Mouse (Mus musculus) midbrain, embryonic 15.5 days (tissue): Measurements from ENCODE around the gene Espl1. TPM values are rescaled to one million over a fixed set of nuclear protein-coding genes. Genes with fewer than 3 reads are reported as not detected.

Experiments used
- ATAC-seq: fragments of 200-750 bp; cut with Nextera tagmentation; replicated peaks from 2 replicates; pipeline ENCODE4 v1.8.0; 2017; ENCODE audit warnings: moderate TSS enrichment
- H3K27ac ChIP-seq: fragments of 300-500 bp; sonication (generic); 2 replicates; pipeline ENCODE4 v1.5.1; 2015; ENCODE audit warnings: mild to moderate bottlenecking, inconsistent platforms
- H3K27me3 ChIP-seq: fragments of 300-500 bp; sonication (generic); replicated peaks from 2 replicates; pipeline ENCODE4 v1.6.1; 2015; ENCODE audit warnings: inconsistent platforms
- H3K36me3 ChIP-seq: fragments of 300-500 bp; sonication (generic); replicated peaks from 2 replicates; pipeline ENCODE4 v1.6.1; 2015; ENCODE audit warnings: inconsistent platforms
- H3K4me1 ChIP-seq: fragments of 300-500 bp; sonication (generic); 2 replicates; pipeline ENCODE4 v1.6.1; 2015; ENCODE audit warnings: inconsistent platforms
- H3K4me2 ChIP-seq: fragments of 300-500 bp; sonication (generic); 2 replicates; pipeline ENCODE4 v1.6.1; 2015; ENCODE audit warnings: inconsistent platforms, mild to moderate bottlenecking, moderate library complexity
- H3K4me3 ChIP-seq: fragments of 300-500 bp; sonication (generic); 2 replicates; pipeline ENCODE4 v1.5.1; 2015; ENCODE audit warnings: mild to moderate bottlenecking, inconsistent platforms
- H3K9ac ChIP-seq: fragments of 300-500 bp; sonication (generic); 2 replicates; pipeline ENCODE4 v1.6.1; 2015; ENCODE audit warnings: mild to moderate bottlenecking, inconsistent platforms
- H3K9me3 ChIP-seq: fragments of 300-500 bp; sonication (generic); 2 replicates; pipeline ENCODE4 v1.6.1; 2016; ENCODE audit warnings: inconsistent platforms
- WGBS: fragments of 180-500 bp; shearing (Covaris S2); methylation state at CpG from one replicate; pipeline ENCODE4 v1.1.7; 2015; ENCODE audit warnings: mixed read lengths; 5-methylcytosine and 5-hydroxymethylcytosine counted together
- polyA plus RNA-seq: library from polyadenylated mRNA; unstranded; fragments of >200 nt; fragmentation: Nextera tagmentation; extraction: Ambion mirVana; gene quantifications from 2 replicates; pipeline ENCODE4 v1.2.1, GENCODE M21; 2015

Gene Espl1
- polyA plus RNA-seq, 1 experiment from 2014 or later: 7.5 TPM

DNA sequence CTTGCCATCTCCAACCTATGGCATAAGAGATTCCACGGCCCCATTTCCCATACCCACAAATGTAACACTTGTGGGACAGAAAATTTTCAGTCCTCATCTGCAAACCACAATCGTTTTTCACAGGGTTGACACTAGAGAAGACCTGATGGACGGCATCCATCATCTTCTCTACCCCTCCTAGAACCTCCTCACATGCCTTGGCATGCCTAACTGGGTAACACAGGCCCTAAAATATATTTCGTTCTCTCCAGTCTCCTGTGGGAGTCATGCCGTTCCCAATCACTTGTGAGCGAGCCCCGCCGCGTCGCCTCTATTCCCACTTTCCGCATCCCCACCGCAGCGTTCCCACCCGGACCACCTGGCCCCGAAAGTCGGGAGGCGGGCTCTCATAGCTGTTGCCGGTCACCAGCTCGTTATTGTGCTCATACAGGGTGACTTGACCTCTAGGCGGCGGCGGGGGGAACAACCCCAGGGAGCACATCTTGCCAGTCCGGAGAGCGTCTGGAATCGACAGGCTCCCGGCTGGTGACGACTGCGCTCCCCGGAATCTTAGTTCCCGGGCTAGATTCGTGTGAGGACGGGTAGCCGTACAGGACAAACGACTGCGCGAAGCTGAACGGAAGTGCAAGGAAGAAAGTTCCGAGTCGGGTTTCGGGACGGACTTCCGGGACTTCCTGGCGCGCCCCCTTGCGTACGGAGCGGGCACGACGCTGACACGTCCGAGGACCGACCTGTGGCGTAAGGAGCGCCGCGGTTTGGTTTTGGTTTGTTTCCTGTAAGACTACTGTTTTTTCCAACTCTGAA is 54.3 kb downstream of the Espl1 start, which contains the start of gene Aaas:
Gene Aaas, minus strand, starts transcription at position 634 of the 804 bp plus-strand sequence.
- Histone ChIP-seq H3K27me3 (no peaks in the 10 kb centered on the region), H3K27ac (peak within 1 kb of the TSS; percentile 49), H3K36me3 (no peaks in the 10 kb centered on the region), H3K4me3 (peak within 1 kb of the TSS; percentile 62), H3K4me1 (peaks cover 20% of the 10 kb centered on the region), H3K4me2 (peak within 1 kb of the TSS; percentile 84), H3K9ac (peak within 1 kb of the TSS; percentile 62), H3K9me3 (no peaks in the 10 kb centered on the region)
- WGBS: under 1% methylated on average over 56 of the region's 56 CpGs
- peak; percentile 89 for ATAC-seq

DNA sequence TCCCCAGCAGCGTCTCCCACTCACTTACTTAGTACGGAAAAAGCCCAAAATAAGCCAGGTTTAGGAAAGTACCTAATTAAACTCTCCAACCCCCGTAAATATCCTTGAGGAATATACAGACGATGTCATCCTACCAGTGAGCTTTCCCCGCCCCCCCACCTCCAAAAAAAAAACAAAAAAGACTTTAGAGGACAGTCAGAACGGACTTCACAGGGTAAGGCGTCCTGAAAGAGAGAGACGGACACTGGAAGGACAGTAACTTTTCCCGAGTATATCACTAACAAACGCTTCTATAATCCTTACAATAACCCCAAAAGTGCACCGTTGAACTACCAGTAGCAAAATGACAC is 54.9 kb downstream of the Espl1 start:
- H3K4me1 ChIP-seq: peaks cover 26% of the 10 kb centered on the region
- no peaks in the 10 kb centered on the region for H3K9me3 ChIP-seq
- H3K4me3 ChIP-seq: peak overlapping the region; percentile 62
- peak overlapping the region; percentile 84 for H3K4me2 ChIP-seq
- H3K36me3 ChIP-seq: no peaks in the 10 kb centered on the region
- 0 out of 2 replicates have a peak overlapping the region, but pooled peaks have one; percentile 49 for H3K27ac ChIP-seq
- WGBS: 10% methylated on average over 11 of the region's 11 CpGs
- peak; percentile 10; the same call in 1 of the 2 replicates for ATAC-seq
- peak overlapping the region; percentile 34 for H3K9ac ChIP-seq
- peaks cover 3% of the 10 kb centered on the region; the same call in 1 of the 2 replicates for H3K27me3 ChIP-seq

DNA sequence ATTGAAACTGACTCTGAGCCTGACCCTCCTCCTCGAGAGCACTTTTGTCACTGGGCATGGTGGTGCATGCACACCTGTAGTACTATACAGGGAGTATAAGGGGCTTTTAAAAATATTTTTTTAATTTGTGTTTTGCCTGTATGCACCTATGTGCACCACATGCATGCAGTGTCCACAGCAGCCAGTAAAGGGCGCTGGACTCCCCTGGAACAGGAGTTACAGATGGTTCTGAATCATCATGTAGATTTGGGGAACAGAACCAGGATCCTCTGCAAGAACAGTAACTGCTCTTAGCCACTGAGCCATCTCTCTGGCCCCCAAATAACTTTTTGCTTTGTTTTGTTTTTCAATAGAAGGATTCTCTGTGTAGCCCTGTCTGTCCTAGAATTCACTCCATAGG is 56.1 kb downstream of the Espl1 start:
- WGBS: 60% methylated on average over 2 of the region's 2 CpGs
- peaks cover 29% of the 10 kb centered on the region for H3K4me1 ChIP-seq
- no peaks in the 10 kb centered on the region for H3K36me3 ChIP-seq
- H3K27ac ChIP-seq: no peak overlapping the region
- ATAC-seq: no peak
- H3K9ac ChIP-seq: no peak overlapping the region
- peaks cover 15% of the 10 kb centered on the region for H3K27me3 ChIP-seq
- no peak overlapping the region for H3K4me3 ChIP-seq
- no peaks in the 10 kb centered on the region for H3K9me3 ChIP-seq
- no peak overlapping the region for H3K4me2 ChIP-seq

DNA sequence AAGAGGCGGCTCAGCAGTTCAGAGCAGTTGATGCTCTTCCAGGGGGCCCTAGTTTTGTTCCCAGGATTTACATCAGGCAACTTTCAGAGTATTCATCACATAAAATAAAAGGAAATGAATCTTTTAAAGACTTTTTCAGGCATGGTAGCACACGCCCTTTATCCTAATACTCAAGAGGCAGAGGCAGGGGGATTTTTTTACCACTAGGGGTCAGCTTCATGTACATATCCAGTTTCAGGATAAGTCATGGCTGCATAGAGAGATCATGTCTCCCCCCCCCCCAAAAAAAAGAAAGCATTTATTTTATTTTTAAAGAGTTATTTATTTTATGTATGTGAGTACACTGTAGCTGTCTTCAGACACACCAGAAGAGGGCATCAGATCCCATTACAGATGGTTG is 57.9 kb downstream of the Espl1 start:
- H3K27me3 ChIP-seq: peaks cover 33% of the 10 kb centered on the region
- H3K27ac ChIP-seq: no peak overlapping the region
- no peak overlapping the region for H3K4me2 ChIP-seq
- H3K36me3 ChIP-seq: no peaks in the 10 kb centered on the region
- H3K4me3 ChIP-seq: no peak overlapping the region
- 79% methylated on average over 2 of the region's 2 CpGs for WGBS
- H3K9me3 ChIP-seq: no peaks in the 10 kb centered on the region
- H3K4me1 ChIP-seq: peaks cover 38% of the 10 kb centered on the region
- ATAC-seq: no peak
- no peak overlapping the region for H3K9ac ChIP-seq

DNA sequence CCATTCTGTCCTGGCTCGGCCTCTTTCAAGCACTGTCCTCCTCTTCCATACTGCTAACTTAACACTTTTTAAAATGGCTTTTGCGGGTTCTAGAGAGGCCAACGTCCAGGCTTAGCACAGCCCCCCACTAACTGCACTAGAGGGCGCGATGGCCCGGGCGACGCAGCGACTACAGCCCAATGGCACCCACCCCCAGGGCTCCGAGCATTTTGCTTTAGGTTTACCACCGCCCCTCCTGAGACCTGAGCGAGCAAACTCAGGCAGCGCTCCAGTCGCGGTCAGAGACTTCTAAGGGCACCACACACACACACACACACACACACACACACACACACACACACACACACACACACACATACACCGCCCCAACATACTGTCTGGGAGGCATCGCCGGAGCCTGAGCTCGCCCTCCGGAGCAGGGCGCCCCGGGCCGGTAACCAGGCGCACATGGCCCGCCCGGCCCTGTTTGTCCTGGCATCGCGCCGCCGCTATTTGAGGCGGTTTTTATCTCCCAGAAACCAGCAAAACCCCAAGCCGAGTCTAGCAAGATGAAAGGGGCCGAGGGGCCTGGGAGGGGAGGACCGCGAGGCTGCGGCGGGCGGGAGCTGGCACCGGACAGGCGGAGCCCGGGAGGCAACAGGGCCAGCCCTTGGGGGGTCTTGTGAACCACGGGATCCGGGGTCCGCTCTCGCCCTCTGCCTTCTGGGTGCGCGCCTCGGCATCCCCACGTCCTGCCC is 59.2 kb downstream of the Espl1 start:
- Histone ChIP-seq H3K9me3 (no peaks in the 10 kb centered on the region), H3K4me1 (peaks cover 30% of the 10 kb centered on the region), H3K4me2 (peak overlapping the region; percentile 99), H3K9ac (peak overlapping the region; percentile 58), H3K27me3 (peaks cover 38% of the 10 kb centered on the region), H3K27ac (peak overlapping the region; percentile 68), H3K36me3 (no peaks in the 10 kb centered on the region), H3K4me3 (peak overlapping the region; percentile 49)
- ATAC-seq: peak; percentile 53; the same call in 1 of the 2 replicates
- WGBS: under 1% methylated on average over 47 of the region's 49 CpGs

DNA sequence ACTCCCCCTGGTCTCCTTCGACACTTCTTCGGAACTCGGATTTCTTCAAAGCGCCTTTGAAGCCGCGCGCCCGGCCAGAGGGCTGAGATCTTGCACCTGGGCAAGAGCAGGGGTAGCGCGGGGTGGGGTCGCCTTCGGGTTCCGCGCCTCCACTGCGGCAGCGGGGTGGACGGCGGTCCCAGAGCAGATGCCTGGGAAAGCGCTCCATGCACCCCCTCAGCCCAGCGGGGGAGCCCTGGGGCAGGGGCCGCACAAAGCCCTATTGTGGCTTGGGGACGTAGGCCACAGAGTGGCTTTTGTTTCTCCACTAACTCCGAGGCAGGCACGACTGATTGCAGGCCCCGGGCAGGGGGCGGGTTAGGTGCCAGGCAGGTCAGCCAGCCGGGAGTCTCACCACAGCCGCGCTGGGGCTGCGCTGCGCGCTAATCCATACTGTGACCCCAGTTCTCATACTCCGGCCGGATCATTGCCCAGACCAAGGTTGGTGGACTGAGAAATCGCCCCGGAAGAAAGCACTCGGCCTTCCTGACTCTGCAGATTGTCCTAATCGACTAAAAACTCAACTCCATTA is 59.9 kb downstream of the Espl1 start:
- ATAC-seq: peak; percentile 21
- Histone ChIP-seq H3K9me3 (no peaks in the 10 kb centered on the region), H3K4me1 (peaks cover 28% of the 10 kb centered on the region), H3K27me3 (peaks cover 38% of the 10 kb centered on the region), H3K27ac (peak overlapping the region; percentile 68), H3K4me2 (peak overlapping the region; percentile 99), H3K9ac (peak overlapping the region; percentile 58), H3K4me3 (peak overlapping the region; percentile 49), H3K36me3 (no peaks in the 10 kb centered on the region)
- 1% methylated on average over 38 of the region's 38 CpGs for WGBS

DNA sequence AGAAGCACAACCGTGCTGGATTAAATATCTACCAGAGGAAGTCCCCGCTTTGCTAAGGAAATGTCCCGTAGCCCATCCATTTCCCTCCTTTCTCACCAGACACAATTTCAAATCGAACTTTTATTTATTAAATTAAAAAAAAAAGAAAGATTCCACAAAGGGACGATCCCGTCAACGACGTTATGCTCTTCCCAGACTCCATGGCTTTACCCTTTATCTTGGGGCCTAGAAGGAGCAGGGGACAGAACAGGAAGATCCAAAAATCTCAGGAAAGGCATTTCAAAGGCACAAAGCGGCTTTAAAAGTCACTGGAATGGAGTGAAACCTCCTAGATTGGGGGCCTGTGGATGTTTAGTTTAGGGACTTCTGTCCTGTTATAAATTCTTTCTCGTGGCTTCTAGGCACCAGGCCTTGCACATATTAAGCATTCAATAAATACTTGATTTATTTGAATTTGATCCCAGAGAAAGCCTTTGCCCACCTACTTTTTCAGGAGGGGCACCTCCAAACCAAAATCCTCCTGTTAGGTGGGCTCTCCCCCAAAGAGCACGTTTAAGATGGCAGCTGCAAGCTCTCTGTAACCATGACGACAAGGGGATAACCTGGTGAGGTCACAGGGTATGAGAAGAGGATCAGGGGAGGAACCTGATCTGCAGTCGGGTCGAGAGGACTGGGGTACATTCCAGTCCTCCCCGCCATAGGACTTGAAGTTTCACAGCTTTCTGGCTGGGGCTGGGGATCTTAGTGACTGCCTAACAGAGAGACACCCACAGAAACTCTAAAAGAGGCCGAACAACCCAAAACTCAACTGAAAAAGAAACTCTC is 60.6 kb downstream of the Espl1 start:
- no peak overlapping the region for H3K27ac ChIP-seq
- no peaks in the 10 kb centered on the region for H3K36me3 ChIP-seq
- WGBS: 27% methylated on average over 16 of the region's 16 CpGs
- no peak for ATAC-seq
- no peak overlapping the region for H3K4me3 ChIP-seq
- no peak overlapping the region for H3K9ac ChIP-seq
- H3K27me3 ChIP-seq: peaks cover 38% of the 10 kb centered on the region
- peaks cover 25% of the 10 kb centered on the region for H3K4me1 ChIP-seq
- no peaks in the 10 kb centered on the region for H3K9me3 ChIP-seq
- H3K4me2 ChIP-seq: peak overlapping the region; percentile 99; the same call in 1 of the 2 replicates

DNA sequence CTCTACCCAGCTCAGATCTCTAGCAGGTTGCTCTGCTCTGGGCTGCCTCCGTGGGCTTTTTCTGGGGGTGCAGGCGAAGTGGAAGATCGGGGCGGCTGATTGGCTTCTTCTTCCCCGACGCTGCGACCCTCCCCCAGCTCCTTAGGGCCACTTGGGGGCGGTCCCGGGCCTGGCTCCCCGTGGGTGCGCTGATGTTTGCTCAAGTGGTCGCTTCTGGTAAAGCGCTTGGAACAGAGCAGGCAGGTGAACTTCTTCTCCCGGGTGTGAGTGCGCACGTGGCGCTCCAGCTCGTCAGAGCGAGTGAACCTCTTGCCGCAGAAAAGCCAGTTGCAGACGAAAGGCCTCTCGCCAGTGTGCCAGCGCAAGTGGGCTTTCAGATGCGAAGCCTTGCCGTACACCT is 62.1 kb downstream of the Espl1 start:
- Histone ChIP-seq H3K4me3 (peak overlapping the region; percentile 23), H3K36me3 (no peaks in the 10 kb centered on the region), H3K4me2 (peak overlapping the region; percentile 41), H3K9me3 (no peaks in the 10 kb centered on the region), H3K4me1 (peaks cover 25% of the 10 kb centered on the region), H3K27ac (no peak overlapping the region), H3K27me3 (peaks cover 41% of the 10 kb centered on the region), H3K9ac (no peak overlapping the region; the same call in 1 of the 2 replicates)
- 4% methylated on average over 25 of the region's 25 CpGs for WGBS
- ATAC-seq: no peak

DNA sequence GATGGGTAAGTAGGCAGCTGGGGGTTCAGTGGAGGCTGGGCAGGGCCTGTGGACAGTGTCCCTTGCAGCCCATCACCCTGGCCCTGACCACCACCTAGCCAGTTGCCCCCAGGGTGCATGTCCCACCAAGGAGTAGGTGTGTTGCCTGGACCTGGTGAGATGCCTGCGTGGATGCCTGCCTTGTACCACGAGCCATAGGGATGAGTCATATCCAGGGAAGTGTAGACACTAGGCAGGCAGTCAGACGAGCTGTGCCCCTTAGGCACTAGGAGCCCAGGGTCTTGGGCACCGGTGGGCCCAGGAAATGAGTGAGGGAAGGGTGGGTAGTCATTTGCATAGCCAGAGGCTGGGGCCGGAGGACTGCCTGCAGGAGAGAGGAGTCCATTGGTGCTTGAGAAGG is 62.8 kb downstream of the Espl1 start:
- ATAC-seq: no peak; the same call in 1 of the 2 replicates
- Histone ChIP-seq H3K9me3 (no peaks in the 10 kb centered on the region), H3K4me3 (no peak overlapping the region), H3K27ac (no peak overlapping the region), H3K27me3 (peaks cover 44% of the 10 kb centered on the region), H3K4me1 (peaks cover 25% of the 10 kb centered on the region), H3K36me3 (no peaks in the 10 kb centered on the region), H3K4me2 (no peak overlapping the region), H3K9ac (no peak overlapping the region)
- 30% methylated on average over 5 of the region's 5 CpGs for WGBS

DNA sequence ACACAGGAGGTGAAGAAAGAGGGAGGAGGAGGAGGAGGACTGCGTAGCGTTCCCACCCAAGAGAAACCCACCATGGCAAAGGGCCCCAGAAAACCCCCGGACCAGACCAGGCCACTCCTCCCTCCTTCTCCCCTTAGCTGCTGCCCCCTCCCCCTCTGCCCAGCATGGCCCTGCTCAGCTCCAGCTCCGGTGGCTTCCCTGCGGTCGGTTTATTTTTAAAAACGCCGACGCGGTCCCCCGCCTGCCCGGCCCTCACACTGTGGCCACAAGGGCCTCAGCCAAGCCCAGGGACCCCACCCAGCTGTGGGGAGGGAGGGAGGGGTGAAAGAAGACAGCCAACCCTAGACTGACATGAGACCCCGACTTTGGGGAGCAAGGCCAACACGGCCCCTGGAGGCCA is 66.6 kb downstream of the Espl1 start:
- H3K27ac ChIP-seq: no peak overlapping the region
- H3K36me3 ChIP-seq: no peaks in the 10 kb centered on the region
- no peak for ATAC-seq
- no peak overlapping the region for H3K4me3 ChIP-seq
- WGBS: 9% methylated on average over 14 of the region's 14 CpGs
- no peak overlapping the region for H3K9ac ChIP-seq
- H3K27me3 ChIP-seq: peaks cover 25% of the 10 kb centered on the region
- 0 out of 2 replicates have a peak overlapping the region, but pooled peaks have one; percentile 11 for H3K4me2 ChIP-seq
- H3K4me1 ChIP-seq: peaks cover 20% of the 10 kb centered on the region
- no peaks in the 10 kb centered on the region for H3K9me3 ChIP-seq

DNA sequence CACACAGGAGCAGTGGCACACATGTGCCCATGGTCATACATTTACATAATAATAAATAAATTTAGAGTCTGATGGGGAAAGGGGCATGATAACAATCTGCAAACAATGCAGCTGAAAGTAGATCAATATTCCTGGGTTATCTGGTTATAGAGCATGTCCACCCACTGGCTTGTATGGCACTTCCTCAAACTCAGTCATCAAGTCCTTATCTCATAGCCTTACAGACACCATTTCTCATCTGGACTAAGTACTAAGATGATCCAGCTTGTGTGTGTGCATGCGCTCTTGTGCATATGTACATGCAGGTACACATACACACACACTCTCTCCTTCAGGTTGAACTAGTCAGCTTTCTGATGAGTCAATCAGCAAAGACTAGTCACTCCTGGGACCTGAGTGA is 68.6 kb downstream of the Espl1 start:
- 98% methylated on average over 1 of the region's 1 CpGs for WGBS
- no peak overlapping the region for H3K9ac ChIP-seq
- H3K4me2 ChIP-seq: no peak overlapping the region
- ATAC-seq: no peak
- no peak overlapping the region for H3K27ac ChIP-seq
- H3K27me3 ChIP-seq: peaks cover 7% of the 10 kb centered on the region
- H3K36me3 ChIP-seq: no peaks in the 10 kb centered on the region
- no peaks in the 10 kb centered on the region for H3K9me3 ChIP-seq
- peaks cover 11% of the 10 kb centered on the region for H3K4me1 ChIP-seq
- H3K4me3 ChIP-seq: no peak overlapping the region
